Mouse (Mus musculus) yolk sac, embryonic 10.5 days (tissue): Measurements from ENCODE around the gene Fam168a.

Experiments
- DNase-seq: peaks from one replicate; pipeline ENCODE4 v3.0.0-alpha.2; 2017; ENCODE audit warnings: low spot score

Gene Fam168a

GRCm38 (mm10) chr7:100867561-100867960 lies 161.1 kb downstream of the Fam168a start:
- no peak for DNase-seq

- DNase-seq: no peak
Measured at GRCm38 (mm10) chr7:100868551-100868950, 162.1 kb downstream of the Fam168a start.

GRCm38 (mm10) chr7:100869877-100870629 lies 163.6 kb downstream of the Fam168a start:
- no peak for DNase-seq

- no peak for DNase-seq
Measured at GRCm38 (mm10) chr7:100871355-100871754, 164.9 kb downstream of the Fam168a start.

GRCm38 (mm10) chr7:100871892-100872291 lies 165.5 kb downstream of the Fam168a start:
- no peak for DNase-seq

- no peak for DNase-seq
Measured at GRCm38 (mm10) chr7:100873197-100873596, 166.8 kb downstream of the Fam168a start.

GRCm38 (mm10) chr7:100875822-100876221 lies 169.4 kb downstream of the Fam168a start:
- no peak for DNase-seq

GRCm38 (mm10) chr7:100876293-100876692 lies 169.9 kb downstream of the Fam168a start:
- no peak for DNase-seq

- no peak for DNase-seq
Measured at GRCm38 (mm10) chr7:100876771-100877170, 170.3 kb downstream of the Fam168a start.

GRCm38 (mm10) chr7:100879595-100879994 lies 173.2 kb downstream of the Fam168a start:
- DNase-seq: peak; percentile 58

- no peak for DNase-seq
Measured at GRCm38 (mm10) chr7:100881531-100881930, 175.1 kb downstream of the Fam168a start.

- no peak for DNase-seq
Measured at GRCm38 (mm10) chr7:100881950-100882349, 175.5 kb downstream of the Fam168a start.

GRCm38 (mm10) chr7:100884460-100884859 lies 178.0 kb downstream of the Fam168a start:
- no peak for DNase-seq

- DNase-seq: no peak
Measured at GRCm38 (mm10) chr7:100886535-100886934, 180.1 kb downstream of the Fam168a start.
